Mouse (Mus musculus) liver, adult 2 months (tissue): ENCODE measurements around the gene BC107364.
"Not testable (repeated sequence)": the region's sequence is repeated elsewhere in the genome, so short reads cannot be mapped to it uniquely, and the experiment has no call there.

Experiments
- CTCF ChIP-seq: fragments of 200-500 bp; IDR thresholded peaks from 2 replicates; pipeline ENCODE4 v1.5.1; 2011; ENCODE audit warnings: low read depth, low read length, control low read depth
- POLR2A ChIP-seq: fragments of 200-500 bp; IDR thresholded peaks from 2 replicates; pipeline ENCODE4 v1.6.1; 2011; ENCODE audit warnings: low read length, control low read depth; ENCODE audit not compliant: insufficient read depth; ENCODE audit errors: extremely low read depth

GRCm38 (mm10) chr3:96450586-96450896 is 1.6 kb downstream of the BC107364 start:
- not testable (repeated sequence) for TF ChIP-seq CTCF, POLR2A
